Mouse (Mus musculus) embryonic facial prominence, embryonic 15.5 days (tissue): ENCODE measurements around the gene Olfr1440. TPM values are rescaled to one million over a fixed set of nuclear protein-coding genes. Genes with fewer than 3 reads are reported as not detected.

Source experiments
- ATAC-seq: fragments of 200-750 bp; cut with Nextera tagmentation; 2 replicates; pipeline ENCODE4 v1.8.0; 2017; ENCODE audit warnings: low read depth, moderate TSS enrichment; ENCODE audit not compliant: insufficient number of reproducible peaks, low FRiP score, low TSS enrichment
- H3K27ac ChIP-seq: fragments of 300-500 bp; sonication (generic); replicated peaks from 2 replicates; pipeline ENCODE4 v1.5.1; 2015; ENCODE audit warnings: mild to moderate bottlenecking, inconsistent platforms
- H3K27me3 ChIP-seq: fragments of 300-500 bp; sonication (generic); 2 replicates; pipeline ENCODE4 v1.6.1; 2015; ENCODE audit warnings: inconsistent platforms
- H3K36me3 ChIP-seq: fragments of 300-500 bp; sonication (generic); 2 replicates; pipeline ENCODE4 v1.6.1; 2015; ENCODE audit warnings: mild to moderate bottlenecking, inconsistent platforms
- H3K4me1 ChIP-seq: fragments of 300-500 bp; sonication (generic); 2 replicates; pipeline ENCODE4 v1.6.1; 2015; ENCODE audit warnings: inconsistent platforms
- H3K4me2 ChIP-seq: fragments of 300-500 bp; sonication (generic); replicated peaks from 2 replicates; pipeline ENCODE4 v1.6.1; 2015; ENCODE audit warnings: mild to moderate bottlenecking, inconsistent platforms
- H3K4me3 ChIP-seq: fragments of 300-500 bp; sonication (generic); replicated peaks from 2 replicates; pipeline ENCODE4 v1.5.1; 2015; ENCODE audit warnings: mild to moderate bottlenecking, inconsistent platforms
- H3K9ac ChIP-seq: fragments of 300-500 bp; sonication (generic); 2 replicates; pipeline ENCODE4 v1.6.1; 2015; ENCODE audit warnings: inconsistent platforms
- H3K9me3 ChIP-seq: fragments of 300-500 bp; sonication (generic); replicated peaks from 2 replicates; pipeline ENCODE4 v1.6.1; 2016; ENCODE audit warnings: inconsistent platforms
- WGBS: fragments of 180-500 bp; shearing (Covaris S2); methylation state at CpG from one replicate; pipeline ENCODE4 v1.1.7; 2015; 5-methylcytosine and 5-hydroxymethylcytosine counted together
- polyA plus RNA-seq: library from polyadenylated mRNA; unstranded; fragments of >200 nt; fragmentation: Nextera tagmentation; extraction: Ambion mirVana; gene quantifications from 2 replicates; pipeline ENCODE4 v1.2.1, GENCODE M21; 2015

Olfr1440 gene
- polyA plus RNA-seq, 1 experiment from 2014 or later = 0.07 TPM

- H3K9me3 ChIP-seq = no peaks in the 10 kb centered on the region
- no peak overlapping the region for H3K9ac ChIP-seq
- H3K4me3 ChIP-seq = no peak overlapping the region
- ATAC-seq = no peak
- H3K27ac ChIP-seq = no peak overlapping the region
- no peaks in the 10 kb centered on the region for H3K4me1 ChIP-seq
- H3K4me2 ChIP-seq = no peak overlapping the region
- no peaks in the 10 kb centered on the region for H3K27me3 ChIP-seq
- no peaks in the 10 kb centered on the region for H3K36me3 ChIP-seq
- 72% methylated on average over 4 of the region's 4 CpGs for WGBS
Measured at GRCm38 (mm10) chr19:12435750-12436524, 48.9 kb downstream of the Olfr1440 start.

GRCm38 (mm10) chr19:12439581-12439980 is 52.5 kb downstream of the Olfr1440 start:
- Histone ChIP-seq H3K4me2 (no peak overlapping the region), H3K36me3 (no peaks in the 10 kb centered on the region), H3K4me3 (no peak overlapping the region), H3K9ac (no peak overlapping the region), H3K27ac (no peak overlapping the region), H3K27me3 (no peaks in the 10 kb centered on the region), H3K9me3 (no peaks in the 10 kb centered on the region), H3K4me1 (no peaks in the 10 kb centered on the region)
- WGBS = 38% methylated on average over 1 of the region's 1 CpGs
- no peak for ATAC-seq

- WGBS = 59% methylated on average over 5 of the region's 5 CpGs
Measured at GRCm38 (mm10) chr19:12440103-12440725, 53.1 kb downstream of the Olfr1440 start.

GRCm38 (mm10) chr19:12442560-12442959 is 55.5 kb downstream of the Olfr1440 start:
- no peaks in the 10 kb centered on the region for H3K36me3 ChIP-seq
- no peak overlapping the region for H3K4me3 ChIP-seq
- WGBS = 73% methylated on average over 4 of the region's 4 CpGs
- no peaks in the 10 kb centered on the region for H3K27me3 ChIP-seq
- no peaks in the 10 kb centered on the region for H3K9me3 ChIP-seq
- H3K9ac ChIP-seq = no peak overlapping the region
- ATAC-seq = no peak
- no peak overlapping the region for H3K4me2 ChIP-seq
- H3K4me1 ChIP-seq = no peaks in the 10 kb centered on the region
- no peak overlapping the region for H3K27ac ChIP-seq

More at GRCm38 (mm10) chr19:12440103-12440725, 53.1 kb downstream of the Olfr1440 start:
- Histone ChIP-seq H3K36me3 (no peaks in the 10 kb centered on the region), H3K4me3 (no peak overlapping the region), H3K9ac (no peak overlapping the region), H3K4me2 (no peak overlapping the region), H3K27ac (no peak overlapping the region), H3K9me3 (no peaks in the 10 kb centered on the region), H3K27me3 (no peaks in the 10 kb centered on the region), H3K4me1 (no peaks in the 10 kb centered on the region)
- no peak for ATAC-seq

- Histone ChIP-seq H3K4me3 (no peak overlapping the region), H3K27me3 (no peaks in the 10 kb centered on the region), H3K9ac (no peak overlapping the region), H3K4me1 (no peaks in the 10 kb centered on the region), H3K27ac (no peak overlapping the region), H3K9me3 (no peaks in the 10 kb centered on the region), H3K36me3 (no peaks in the 10 kb centered on the region), H3K4me2 (no peak overlapping the region)
- ATAC-seq = no peak
- 64% methylated on average over 3 of the region's 3 CpGs for WGBS
Measured at GRCm38 (mm10) chr19:12445014-12445413, 57.9 kb downstream of the Olfr1440 start.

Other genes starting within 250 kb of the Olfr1440 start
- 0.12 and 0.13 TPM in 2 replicates for gene Olfr1555-ps1, start 217.2 kb upstream of the Olfr1440 start, polyA plus RNA-seq
- not detected in 2 replicates for gene Olfr1431, start 186.6 kb upstream of the Olfr1440 start, polyA plus RNA-seq
- gene Olfr1432, start 154.7 kb upstream of the Olfr1440 start, polyA plus RNA-seq = not detected in 2 replicates
- not detected in 2 replicates for gene Olfr262, start 145.6 kb upstream of the Olfr1440 start, polyA plus RNA-seq
- 0.28 TPM in 1 of 2 replicates, not detected in the other for gene Olfr235, start 126.2 kb upstream of the Olfr1440 start, polyA plus RNA-seq
- 0.27 TPM in 1 of 2 replicates, not detected in the other for gene Olfr1434, start 107.4 kb upstream of the Olfr1440 start, polyA plus RNA-seq
- gene Olfr1436, start 88.1 kb upstream of the Olfr1440 start, polyA plus RNA-seq = not detected in 2 replicates
- 0.04 and 0.23 TPM in 2 replicates for gene Olfr1437, start 62.2 kb upstream of the Olfr1440 start, polyA plus RNA-seq
- not detected in 2 replicates for gene Olfr1438-ps1, start 51.4 kb upstream of the Olfr1440 start, polyA plus RNA-seq
- gene Olfr1441, start 30.2 kb downstream of the Olfr1440 start, polyA plus RNA-seq = 0.12 TPM in 1 of 2 replicates, not detected in the other
- gene Pfpl, start 40.6 kb downstream of the Olfr1440 start, polyA plus RNA-seq = not detected in 2 replicates
- 0.68 and 0.87 TPM in 2 replicates for gene Mpeg1, start 73.5 kb downstream of the Olfr1440 start, polyA plus RNA-seq
- 10.1 and 13.1 TPM in 2 replicates for gene Dtx4, start 114.2 kb downstream of the Olfr1440 start, polyA plus RNA-seq
- gene Fam111a, start 158.5 kb downstream of the Olfr1440 start, polyA plus RNA-seq = 22.0 and 23.9 TPM in 2 replicates
- 0.13 TPM in 1 of 2 replicates, not detected in the other for gene Gm4952, start 212.7 kb downstream of the Olfr1440 start, polyA plus RNA-seq
- 0.12 TPM in 1 of 2 replicates, not detected in the other for gene Glyat, start 246.0 kb downstream of the Olfr1440 start, polyA plus RNA-seq